Comparison of ENCODE assay signal across 8 mouse cellular contexts in genomic region chr17:83732166-83732629, GRCm38 (mm10). TPM values are rescaled to one million over a fixed set of nuclear protein-coding genes. Genes with fewer than 3 reads are reported as not detected.
DNase-seq lines count a peak whose midpoint lies in the region; ATAC-seq and TF ChIP-seq lines count a peak whose summit lies in the region.

No protein-coding gene starts in this region.

- H3K4me3 ChIP-seq in forebrain, embryonic 11.5 days (ENCODE audit: low read depth, low read length) = no peak overlapping the region
- H3K4me3 ChIP-seq in forebrain, embryonic 15.5 days = no peak overlapping the region
- peak overlapping the region in 1 of 2 experiments; percentile 44; a peak in 2 of 4 replicates for H3K4me3 ChIP-seq in ES-E14 (ENCODE audit: insufficient read depth in 1 of 2, low read depth in 1 of 2, low read length in 2 of 2, poor library complexity in 1 of 2, severe bottlenecking in 1 of 2)
- peak overlapping the region; percentile 41 for H3K4me3 ChIP-seq in liver, embryonic 13.5 days (replicated peaks)
- H3K4me3 ChIP-seq in midbrain, embryonic 13.5 days (replicated peaks) = no peak overlapping the region

- H3K27me3 ChIP-seq in forebrain, embryonic 11.5 days (ENCODE audit: control insufficient read depth, insufficient read depth, low read length) = no peaks in the 10 kb centered on the region
- H3K27me3 ChIP-seq in forebrain, embryonic 15.5 days = no peaks in the 10 kb centered on the region
- no peaks in the 10 kb centered on the region for H3K27me3 ChIP-seq in liver, embryonic 13.5 days
- H3K27me3 ChIP-seq in midbrain, embryonic 13.5 days = no peaks in the 10 kb centered on the region

- peak; percentile 49 for DNase-seq in forebrain, embryonic 11.5 days (ENCODE audit: low spot score)
- DNase-seq in ES-E14 (ENCODE audit: low read depth, low spot score) = no peak
- peak; percentile 30 for DNase-seq in embryo, embryonic 11 days
- DNase-seq in heart, postnatal 36 days = peak; percentile 30 to 41
- peak; percentile 67 for DNase-seq in liver, embryonic 13.5 days
- DNase-seq in skeletal muscle tissue, adult 2 months (ENCODE audit: low read depth, low spot score) = peak; percentile 39

- in situ Hi-C loops in ES-E14 (cut with MboI; ENCODE audit: low sequenced_read_pairs in 2 of 2, unreplicated experiment in 2 of 2) = loop anchor here in 1 of 2 experiments (5.0 kb wide), 1 partner anchor 85 kb away; no protein-coding TSS in a partner anchor

- H3K4me1 ChIP-seq in forebrain, embryonic 11.5 days (replicated peaks; ENCODE audit: control insufficient read depth, insufficient read depth, low read length) = no peaks in the 10 kb centered on the region
- no peaks in the 10 kb centered on the region for H3K4me1 ChIP-seq in forebrain, embryonic 15.5 days
- peaks cover 2 to 25% of the 10 kb centered on the region in 2 experiments; a peak in 3 of 4 replicates for H3K4me1 ChIP-seq in ES-E14 (ENCODE audit: control insufficient read depth in 2 of 2, insufficient read depth in 2 of 2, low read length in 2 of 2, poor library complexity in 1 of 2)
- peaks cover 75% of the 10 kb centered on the region for H3K4me1 ChIP-seq in liver, embryonic 13.5 days (replicated peaks)
- no peaks in the 10 kb centered on the region for H3K4me1 ChIP-seq in midbrain, embryonic 13.5 days (replicated peaks)

- H3K9ac ChIP-seq in forebrain, embryonic 11.5 days (ENCODE audit: low read length) = no peak overlapping the region
- H3K9ac ChIP-seq in forebrain, embryonic 15.5 days (replicated peaks) = no peak overlapping the region
- peak overlapping the region; percentile 79 for H3K9ac ChIP-seq in ES-E14 (ENCODE audit: insufficient read depth, low read depth, low read length, poor library complexity, severe bottlenecking)
- H3K9ac ChIP-seq in liver, embryonic 13.5 days = peak overlapping the region; percentile 61
- H3K9ac ChIP-seq in midbrain, embryonic 13.5 days (replicated peaks) = no peak overlapping the region

- WGBS in forebrain, embryonic 11.5 days = 79% methylated on average over 10 of the region's 10 CpGs
- WGBS in forebrain, embryonic 15.5 days = 74% methylated on average over 10 of the region's 10 CpGs
- WGBS in liver, embryonic 13.5 days (ENCODE audit: insufficient replicate concordance) = 13% methylated on average over 10 of the region's 10 CpGs
- 76% methylated on average over 10 of the region's 10 CpGs for WGBS in midbrain, embryonic 13.5 days

- H3K27ac ChIP-seq in forebrain, embryonic 11.5 days (ENCODE audit: low read depth, low read length) = no peak overlapping the region
- H3K27ac ChIP-seq in forebrain, embryonic 15.5 days (replicated peaks) = no peak overlapping the region
- peak overlapping the region; percentile 83 for H3K27ac ChIP-seq in ES-E14 (ENCODE audit: insufficient read depth, low read depth, low read length, poor library complexity, severe bottlenecking)
- peak overlapping the region; percentile 90 for H3K27ac ChIP-seq in liver, embryonic 13.5 days
- H3K27ac ChIP-seq in midbrain, embryonic 13.5 days = no peak overlapping the region

- ATAC-seq in forebrain, embryonic 11.5 days (replicated peaks; ENCODE audit: low FRiP score) = no peak
- ATAC-seq in forebrain, embryonic 15.5 days (replicated peaks) = no peak; the same call in 1 of the 2 replicates
- peak; percentile 69 for ATAC-seq in liver, embryonic 13.5 days (ENCODE audit: low read depth)
- ATAC-seq in midbrain, embryonic 13.5 days = no peak

- H3K36me3 ChIP-seq in forebrain, embryonic 11.5 days (ENCODE audit: control insufficient read depth, insufficient read depth, low read length) = no peaks in the 10 kb centered on the region
- no peaks in the 10 kb centered on the region for H3K36me3 ChIP-seq in forebrain, embryonic 15.5 days
- H3K36me3 ChIP-seq in ES-E14 (ENCODE audit: control insufficient read depth, insufficient read depth, low read length, poor library complexity, severe bottlenecking) = peaks cover 7% of the 10 kb centered on the region; the same call in 1 of the 2 replicates
- H3K36me3 ChIP-seq in liver, embryonic 13.5 days = peaks cover 16% of the 10 kb centered on the region; the same call in 1 of the 2 replicates
- H3K36me3 ChIP-seq in midbrain, embryonic 13.5 days = no peaks in the 10 kb centered on the region

- no peaks in the 10 kb centered on the region for H3K9me3 ChIP-seq in forebrain, embryonic 11.5 days (ENCODE audit: control insufficient read depth, low read length)
- H3K9me3 ChIP-seq in forebrain, embryonic 15.5 days = no peaks in the 10 kb centered on the region
- no peaks in the 10 kb centered on the region for H3K9me3 ChIP-seq in ES-E14 (ENCODE audit: control insufficient read depth, insufficient read depth, low read depth, low read length)
- H3K9me3 ChIP-seq in liver, embryonic 13.5 days (replicated peaks) = no peaks in the 10 kb centered on the region
- no peaks in the 10 kb centered on the region for H3K9me3 ChIP-seq in midbrain, embryonic 13.5 days

- H3K4me2 ChIP-seq in forebrain, embryonic 11.5 days (ENCODE audit: low read depth, low read length, severe bottlenecking) = no peak overlapping the region
- H3K4me2 ChIP-seq in forebrain, embryonic 15.5 days (replicated peaks) = no peak overlapping the region
- H3K4me2 ChIP-seq in liver, embryonic 13.5 days = peak overlapping the region; percentile 61
- H3K4me2 ChIP-seq in midbrain, embryonic 13.5 days (replicated peaks) = no peak overlapping the region

- intact Hi-C loops in heart, postnatal 36 days (cut with DNase I) = loop anchor here (1.0 to 10.0 kb wide), 2 partner anchors 100 to 457 kb away; no protein-coding TSS in a partner anchor

TF ChIP-seq in ES-E14, 5 proteins besides CTCF, POLR2A, EP300 and RAD21:
- TF ChIP-seq ZNF384 (IDR thresholded peaks at IDR 0.05; ENCODE audit: low read depth, low read length) (no peak), HCFC1 (IDR thresholded peaks at IDR 0.05; ENCODE audit: borderline replicate concordance, insufficient read depth, low read length) (no peak), ZC3H11A (IDR thresholded peaks at IDR 0.05; ENCODE audit: borderline replicate concordance, low read depth, low read length) (no peak), CHD2 (IDR thresholded peaks at IDR 0.05; ENCODE audit: low read depth, low read length) (no peak), MAFK (IDR thresholded peaks at IDR 0.05; ENCODE audit: insufficient read depth, low read depth, low read length) (no peak)
TF ChIP-seq in ES-E14: peak in this region for 0.

RNA-seq across cellular contexts. Expression of gene Mta3, which starts 26.2 kb away (rescaled TPM):
- 32.9 and 38.4 TPM in 2 replicates for polyA plus RNA-seq in forebrain, embryonic 11.5 days (2014; fragmentation: Nextera tagmentation; extraction: Ambion mirVana)
- polyA plus RNA-seq in forebrain, embryonic 15.5 days (2015; fragmentation: Nextera tagmentation; extraction: Ambion mirVana) = 37.9 and 39.7 TPM in 2 replicates
- 52.8 and 57.1 TPM in 2 replicates for total RNA-seq in ES-E14 (2012; rRNA removed)
- 10 to 100 TPM; 22.2 to 22.4 TPM for total RNA-seq in heart, postnatal 36 days (2021)
- polyA plus RNA-seq in liver, embryonic 13.5 days (2015; fragmentation: Nextera tagmentation; extraction: Ambion mirVana) = 44.1 and 50.4 TPM in 2 replicates
- polyA plus RNA-seq in midbrain, embryonic 13.5 days (2015; fragmentation: Nextera tagmentation; extraction: Ambion mirVana) = 26.6 and 28.4 TPM in 2 replicates

Comparison
In these comparisons a context has a peak if more than half of its experiments do, and no peak if none do; other contexts are left out.
1. H3K27ac ChIP-seq: peak in ES-E14 (single experiment) and liver, embryonic 13.5 days (single experiment); none in forebrain, embryonic 11.5 days (single experiment), forebrain, embryonic 15.5 days (single experiment) and midbrain, embryonic 13.5 days (single experiment).
2. H3K9ac ChIP-seq: peak in ES-E14 (single experiment) and liver, embryonic 13.5 days (single experiment); none in forebrain, embryonic 11.5 days (single experiment), forebrain, embryonic 15.5 days (single experiment) and midbrain, embryonic 13.5 days (single experiment).